Mouse (Mus musculus) lung, postnatal 0 days (tissue): Measurements from ENCODE around the gene Irf2.

ENCODE experiments used
- CTCF ChIP-seq: IDR thresholded peaks from 2 replicates; pipeline ENCODE4 v1.5.1; 2016; ENCODE audit warnings: antibody characterized with exemption, mild to moderate bottlenecking
- EP300 ChIP-seq: IDR thresholded peaks from 2 replicates; pipeline ENCODE4 v1.6.1; 2016; ENCODE audit warnings: antibody characterized with exemption, mild to moderate bottlenecking, control low read depth

- no peak for TF ChIP-seq CTCF
- no peak for TF ChIP-seq EP300
These were observed 21.2 kb downstream of the Irf2 start for GRCm38 (mm10) chr8:46760701-46761100.
